Mouse (Mus musculus) kidney, embryonic 14.5 days (tissue): Measurements from ENCODE around the gene Mthfd1l. TPM values are rescaled to one million over a fixed set of nuclear protein-coding genes. Genes with fewer than 3 reads are reported as not detected.

ENCODE experiments used
- ATAC-seq: fragments of 200-750 bp; cut with Nextera tagmentation; 2 replicates; pipeline ENCODE4 v1.8.0; 2017; ENCODE audit warnings: moderate number of reproducible peaks, mild to moderate bottlenecking, moderate TSS enrichment, moderate library complexity; ENCODE audit not compliant: low FRiP score, low TSS enrichment
- H3K27ac ChIP-seq: fragments of 300-500 bp; sonication (generic); 2 replicates; pipeline ENCODE4 v1.5.1; 2014; ENCODE audit warnings: low read depth, mild to moderate bottlenecking, low read length, moderate library complexity, mixed read lengths
- H3K27me3 ChIP-seq: fragments of 300-500 bp; sonication (generic); 2 replicates; pipeline ENCODE4 v1.6.1; 2014; ENCODE audit warnings: mild to moderate bottlenecking, low read length; ENCODE audit not compliant: control insufficient read depth, insufficient read depth
- H3K36me3 ChIP-seq: fragments of 300-500 bp; sonication (generic); 2 replicates; pipeline ENCODE4 v1.6.1; 2014; ENCODE audit warnings: low read length, mixed read lengths; ENCODE audit not compliant: control insufficient read depth, insufficient read depth
- H3K4me1 ChIP-seq: fragments of 300-500 bp; sonication (generic); 2 replicates; pipeline ENCODE4 v1.6.1; 2014; ENCODE audit warnings: low read length, mixed read lengths; ENCODE audit not compliant: control insufficient read depth, insufficient read depth
- H3K4me2 ChIP-seq: fragments of 300-500 bp; sonication (generic); replicated peaks from 2 replicates; pipeline ENCODE4 v1.6.1; 2014; ENCODE audit warnings: low read depth, mild to moderate bottlenecking, low read length
- H3K4me3 ChIP-seq: fragments of 300-500 bp; sonication (generic); 2 replicates; pipeline ENCODE4 v1.5.1; 2014; ENCODE audit warnings: mild to moderate bottlenecking, low read length
- H3K9ac ChIP-seq: fragments of 300-500 bp; sonication (generic); 2 replicates; pipeline ENCODE4 v1.6.1; 2014; ENCODE audit warnings: low read depth, mild to moderate bottlenecking, low read length, moderate library complexity
- H3K9me3 ChIP-seq: fragments of 300-500 bp; sonication (generic); 2 replicates; pipeline ENCODE4 v1.6.1; 2016; ENCODE audit warnings: low read length; ENCODE audit not compliant: control insufficient read depth
- WGBS: fragments of 180-500 bp; shearing (Covaris S2); extraction: QIAGEN DNeasy Blood & Tissue Kit; methylation state at CpG from one replicate; pipeline ENCODE4 v1.1.7; 2014; 5-methylcytosine and 5-hydroxymethylcytosine counted together
- polyA plus RNA-seq: library from polyadenylated mRNA; unstranded; fragments of >200 nt; fragmentation: Nextera tagmentation; extraction: Ambion mirVana; gene quantifications from 2 replicates; pipeline ENCODE4 v1.2.1, GENCODE M21; 2014

The Mthfd1l gene
- polyA plus RNA-seq, 1 experiment from 2014 or later: 20.2 TPM

DNA sequence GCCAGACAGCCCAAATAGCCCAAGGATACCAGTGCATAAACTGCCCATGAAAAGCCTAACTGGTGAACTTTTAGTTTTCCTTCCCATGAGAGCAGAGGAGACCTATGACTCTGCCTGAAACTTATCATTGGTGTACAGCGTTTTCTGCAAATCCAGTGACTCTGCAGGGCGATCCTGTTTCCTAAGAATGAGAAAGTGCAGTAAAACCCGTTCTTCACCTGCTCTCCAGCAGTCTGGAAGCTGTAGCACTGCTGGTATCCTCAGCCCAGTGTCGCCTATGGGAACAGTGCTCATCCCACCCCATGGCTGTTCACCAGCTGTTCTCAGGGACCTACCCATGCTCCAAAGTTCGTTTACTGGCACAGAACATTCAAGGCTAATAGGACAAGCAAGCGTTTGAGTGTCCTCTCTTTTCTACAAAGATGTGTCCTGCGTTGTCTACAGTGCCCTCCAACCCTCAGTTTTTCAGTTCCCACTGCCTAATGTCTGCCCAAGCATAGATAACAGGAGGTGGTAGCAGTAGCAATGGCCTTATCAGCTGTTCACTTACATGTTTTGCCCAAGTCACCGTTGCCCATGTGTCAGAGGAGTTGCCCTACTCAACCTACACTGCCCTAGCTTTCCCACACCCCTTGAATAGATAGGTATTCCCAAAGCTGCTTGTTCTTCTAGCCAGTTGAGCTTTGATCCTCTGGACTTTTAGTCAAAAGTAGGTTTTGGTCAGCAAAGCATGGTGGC, 20.6 kb downstream of the Mthfd1l start:
- WGBS: 91% methylated on average over 8 of the region's 8 CpGs
- H3K9me3 ChIP-seq: no peaks in the 10 kb centered on the region
- no peak for ATAC-seq
- no peak overlapping the region for H3K4me2 ChIP-seq
- no peaks in the 10 kb centered on the region for H3K27me3 ChIP-seq
- H3K4me3 ChIP-seq: no peak overlapping the region
- H3K9ac ChIP-seq: no peak overlapping the region
- peaks cover 32% of the 10 kb centered on the region for H3K36me3 ChIP-seq
- no peak overlapping the region for H3K27ac ChIP-seq
- no peaks in the 10 kb centered on the region for H3K4me1 ChIP-seq

DNA sequence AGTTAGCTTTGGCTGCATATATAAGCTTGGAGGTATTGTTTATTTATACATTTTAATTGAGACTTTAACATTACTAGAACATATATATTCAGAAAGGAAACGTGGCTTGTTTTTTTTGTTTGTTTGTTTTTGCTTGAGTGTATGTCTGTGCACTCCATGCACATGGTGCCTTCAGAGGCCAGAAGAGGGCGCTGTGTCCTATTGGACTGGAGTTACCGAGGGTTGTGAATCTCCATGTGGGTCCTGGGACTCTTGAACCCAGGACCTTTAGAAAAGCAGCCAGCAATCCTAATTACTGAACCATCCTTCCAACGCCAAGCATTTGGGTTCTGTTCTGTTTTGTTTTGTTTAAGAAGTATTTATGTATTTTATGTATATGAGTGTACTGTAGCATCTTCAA, 22.4 kb downstream of the Mthfd1l start:
- ATAC-seq: no peak
- WGBS: 86% methylated on average over 4 of the region's 4 CpGs
- H3K9ac ChIP-seq: no peak overlapping the region
- H3K4me3 ChIP-seq: no peak overlapping the region
- H3K9me3 ChIP-seq: no peaks in the 10 kb centered on the region
- peaks cover 22% of the 10 kb centered on the region; the same call in 1 of the 2 replicates for H3K36me3 ChIP-seq
- H3K27ac ChIP-seq: no peak overlapping the region
- no peaks in the 10 kb centered on the region for H3K4me1 ChIP-seq
- no peaks in the 10 kb centered on the region for H3K27me3 ChIP-seq
- no peak overlapping the region for H3K4me2 ChIP-seq

DNA sequence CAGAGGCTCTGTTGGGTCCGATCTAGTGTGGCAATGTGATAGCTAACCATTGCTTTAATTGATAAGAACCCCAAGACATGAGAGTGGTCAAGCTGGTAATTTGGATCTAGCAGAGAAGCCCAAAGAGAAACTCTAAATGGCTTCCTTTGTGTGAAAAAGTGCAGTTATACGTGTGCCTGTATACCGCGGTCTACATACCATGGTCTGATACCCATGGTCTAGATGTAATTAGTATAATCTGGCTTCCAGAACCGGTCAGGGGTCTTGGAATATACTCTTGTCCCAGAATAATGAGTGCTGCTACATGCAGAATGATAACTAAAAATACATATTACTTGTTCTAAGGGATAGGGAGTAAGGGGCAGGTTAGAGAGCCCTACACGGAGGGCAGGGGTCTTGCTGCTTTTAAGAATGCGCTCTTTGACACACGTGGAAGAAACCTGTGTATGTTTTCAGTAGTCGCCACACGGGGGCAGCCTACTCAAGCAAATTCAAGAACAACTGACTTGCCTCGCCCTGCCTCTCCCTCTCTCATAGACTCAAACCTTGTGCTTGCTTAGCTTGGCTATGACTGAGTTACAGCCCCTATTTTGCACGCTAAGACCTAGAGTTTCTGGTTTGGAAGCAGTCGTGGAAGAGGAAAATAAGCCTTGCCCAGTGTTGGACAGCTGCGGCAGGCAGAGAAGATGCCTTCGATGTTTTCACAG, 23.4 kb downstream of the Mthfd1l start:
- no peak overlapping the region for H3K4me2 ChIP-seq
- peaks cover 16% of the 10 kb centered on the region; the same call in 1 of the 2 replicates for H3K36me3 ChIP-seq
- H3K27me3 ChIP-seq: no peaks in the 10 kb centered on the region
- ATAC-seq: peak; percentile 79; the same call in 1 of the 2 replicates
- 50% methylated on average over 15 of the region's 15 CpGs for WGBS
- no peaks in the 10 kb centered on the region for H3K4me1 ChIP-seq
- H3K9me3 ChIP-seq: no peaks in the 10 kb centered on the region
- H3K27ac ChIP-seq: peak overlapping the region; percentile 59; the same call in 1 of the 2 replicates
- no peak overlapping the region for H3K9ac ChIP-seq
- no peak overlapping the region for H3K4me3 ChIP-seq

DNA sequence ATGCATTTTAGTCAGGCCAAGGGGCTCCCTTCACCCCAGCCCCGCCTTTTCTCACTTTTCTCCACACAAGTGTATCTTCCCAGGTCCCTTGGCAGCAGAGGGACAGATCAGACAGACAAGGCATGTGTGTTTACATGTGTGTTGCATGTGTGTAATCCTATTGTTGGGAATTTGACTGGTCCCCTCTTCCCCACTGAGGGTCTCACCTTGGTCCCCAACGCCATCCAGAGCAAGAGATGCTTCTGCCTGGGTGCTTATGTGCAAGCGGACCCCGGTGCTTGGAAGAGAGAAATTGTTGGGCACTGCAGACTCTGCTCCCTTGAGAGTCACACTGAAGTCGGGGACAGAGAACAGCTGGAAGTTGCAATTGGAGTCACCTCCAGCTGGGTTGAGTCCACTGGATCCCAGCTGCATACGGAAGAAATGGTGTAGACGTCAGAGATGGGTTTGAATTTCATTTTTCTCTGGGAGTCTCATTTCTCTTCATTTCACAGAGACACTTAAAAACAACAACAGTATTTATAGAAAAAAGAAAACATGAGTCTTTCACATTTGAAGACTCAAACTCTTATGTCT, 25.0 kb downstream of the Mthfd1l start:
- 72% methylated on average over 7 of the region's 7 CpGs for WGBS
- H3K4me1 ChIP-seq: no peaks in the 10 kb centered on the region
- no peaks in the 10 kb centered on the region for H3K9me3 ChIP-seq
- H3K27me3 ChIP-seq: no peaks in the 10 kb centered on the region
- ATAC-seq: no peak
- no peak overlapping the region for H3K27ac ChIP-seq
- no peak overlapping the region for H3K9ac ChIP-seq
- H3K4me2 ChIP-seq: no peak overlapping the region
- 0 out of 2 replicates have a peak, but pooled peaks cover 10% of the 10 kb centered on the region for H3K36me3 ChIP-seq
- H3K4me3 ChIP-seq: no peak overlapping the region

DNA sequence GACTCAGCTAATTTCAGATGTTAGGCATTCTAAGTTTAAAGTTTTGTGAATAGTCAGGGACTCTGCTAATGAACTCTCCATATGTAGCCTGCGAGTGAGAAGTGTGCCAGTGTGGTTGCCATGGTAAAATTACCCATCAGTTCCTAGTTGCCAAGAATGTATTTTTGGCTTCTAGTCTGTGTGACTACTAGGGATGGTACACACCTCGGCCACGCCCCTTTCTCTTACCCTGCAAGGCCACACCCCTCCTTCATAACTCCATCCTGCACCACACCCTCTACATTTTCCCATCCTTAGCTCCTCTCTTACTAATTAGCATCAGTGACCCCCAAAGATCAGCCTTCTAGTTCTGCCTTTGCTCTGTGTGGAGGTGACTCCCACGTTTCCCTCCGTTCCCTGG, 29.8 kb downstream of the Mthfd1l start:
- H3K4me2 ChIP-seq: no peak overlapping the region
- H3K4me1 ChIP-seq: peaks cover 8% of the 10 kb centered on the region
- H3K36me3 ChIP-seq: peaks cover 4% of the 10 kb centered on the region; the same call in 1 of the 2 replicates
- H3K27ac ChIP-seq: no peak overlapping the region
- no peak overlapping the region for H3K9ac ChIP-seq
- no peaks in the 10 kb centered on the region for H3K9me3 ChIP-seq
- H3K27me3 ChIP-seq: no peaks in the 10 kb centered on the region
- H3K4me3 ChIP-seq: no peak overlapping the region
- 79% methylated on average over 5 of the region's 5 CpGs for WGBS
- ATAC-seq: no peak

DNA sequence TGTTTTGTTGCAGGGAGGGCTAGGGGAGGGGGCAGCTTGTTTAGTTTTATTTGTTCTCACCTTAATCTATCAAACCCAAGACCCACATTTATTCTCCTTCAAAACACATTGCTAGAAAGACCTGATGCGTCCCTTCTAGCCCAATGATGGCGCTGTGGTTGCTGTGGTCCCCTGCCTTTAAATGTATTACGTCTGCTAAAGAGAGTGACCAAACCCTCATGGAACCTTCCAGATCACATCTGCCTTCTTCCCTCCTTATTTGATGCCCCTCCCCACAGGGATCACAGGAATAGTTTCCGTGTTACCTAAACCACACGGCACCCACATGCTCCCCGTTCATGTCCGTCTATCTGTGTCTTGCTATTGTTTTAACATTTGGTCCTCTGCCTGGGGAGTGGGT, 32.3 kb downstream of the Mthfd1l start:
- no peak for ATAC-seq
- Histone ChIP-seq H3K36me3 (peaks cover 3% of the 10 kb centered on the region; the same call in 1 of the 2 replicates), H3K27me3 (no peaks in the 10 kb centered on the region), H3K9me3 (no peaks in the 10 kb centered on the region), H3K4me1 (peaks cover 8% of the 10 kb centered on the region), H3K4me2 (no peak overlapping the region), H3K9ac (no peak overlapping the region), H3K27ac (peak overlapping the region; percentile 68), H3K4me3 (no peak overlapping the region)
- WGBS: 53% methylated on average over 7 of the region's 7 CpGs

DNA sequence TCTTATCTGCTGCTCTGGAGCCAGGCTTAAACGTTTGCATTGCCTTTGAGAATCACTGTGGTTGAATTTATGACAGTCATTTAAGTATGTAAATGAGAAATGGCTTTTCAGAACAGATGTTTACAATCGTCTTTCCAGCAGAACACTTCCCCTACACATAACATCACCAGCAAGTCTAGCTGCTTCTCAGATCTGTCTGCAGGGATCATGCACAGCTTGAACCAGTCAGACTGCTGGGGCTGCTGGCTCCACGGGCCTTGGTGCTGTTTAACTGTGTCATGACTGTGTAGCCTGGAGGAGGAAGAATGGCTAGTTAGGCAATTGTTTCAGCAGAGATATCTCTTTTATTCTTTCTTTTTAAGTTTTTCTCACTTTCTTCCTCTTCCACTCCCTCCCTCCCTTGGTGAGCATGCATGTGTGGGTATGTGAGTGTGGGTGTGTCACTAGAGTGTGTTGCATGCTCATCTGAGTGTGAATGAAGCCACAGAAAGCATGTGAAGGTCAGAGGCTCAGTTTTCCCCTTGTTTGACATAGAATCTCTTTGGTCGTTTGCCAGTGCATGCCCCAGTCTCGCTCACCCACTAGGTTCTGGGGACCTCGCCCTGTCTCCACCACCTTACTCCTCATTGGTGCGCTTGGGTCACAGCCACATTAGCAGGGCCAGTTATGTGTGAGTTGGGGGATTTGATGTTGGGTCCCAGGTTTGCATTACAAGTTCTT, 33.5 kb downstream of the Mthfd1l start:
- ATAC-seq: peak; percentile 93
- peaks cover 3% of the 10 kb centered on the region; the same call in 1 of the 2 replicates for H3K36me3 ChIP-seq
- H3K4me1 ChIP-seq: peaks cover 8% of the 10 kb centered on the region
- no peak overlapping the region for H3K4me2 ChIP-seq
- 34% methylated on average over 7 of the region's 7 CpGs for WGBS
- H3K9ac ChIP-seq: no peak overlapping the region; the same call in 1 of the 2 replicates
- H3K9me3 ChIP-seq: no peaks in the 10 kb centered on the region
- no peaks in the 10 kb centered on the region for H3K27me3 ChIP-seq
- no peak overlapping the region for H3K4me3 ChIP-seq
- H3K27ac ChIP-seq: peak overlapping the region; percentile 82

DNA sequence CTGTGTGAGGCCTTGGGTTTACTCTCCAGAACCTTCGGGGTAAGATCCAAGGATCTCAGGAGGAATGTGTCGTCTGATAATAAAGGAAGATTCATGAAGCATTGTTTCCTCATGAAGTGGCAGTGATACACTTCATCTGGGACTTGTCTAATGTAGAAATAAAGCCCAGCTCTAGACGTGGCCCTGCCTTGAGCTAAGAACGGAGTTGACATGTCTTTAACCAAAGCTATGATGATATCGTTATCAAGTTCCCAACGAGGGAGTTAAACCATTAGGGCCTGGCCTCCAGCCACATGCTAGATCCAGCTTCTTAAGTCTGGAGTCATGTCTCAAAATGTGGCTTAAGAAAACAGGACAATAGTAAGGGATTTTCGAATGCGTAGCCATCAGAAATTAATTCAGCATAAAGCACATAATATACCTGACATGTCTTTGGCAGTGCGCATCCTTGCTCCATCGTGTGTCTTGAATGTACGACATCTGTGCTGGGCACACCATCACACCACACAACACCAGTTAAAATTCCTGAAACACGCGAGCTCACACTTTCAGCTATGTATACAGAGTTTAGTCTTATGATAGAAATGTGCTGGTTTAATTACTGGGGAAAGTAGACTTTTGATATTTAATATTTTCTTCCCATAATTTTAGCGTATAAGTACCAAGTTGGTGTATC, 49.8 kb downstream of the Mthfd1l start:
- H3K27ac ChIP-seq: no peak overlapping the region
- peaks cover 6% of the 10 kb centered on the region; the same call in 1 of the 2 replicates for H3K36me3 ChIP-seq
- no peaks in the 10 kb centered on the region for H3K27me3 ChIP-seq
- 79% methylated on average over 14 of the region's 14 CpGs for WGBS
- no peak overlapping the region for H3K4me2 ChIP-seq
- ATAC-seq: no peak
- H3K4me1 ChIP-seq: no peaks in the 10 kb centered on the region
- H3K9me3 ChIP-seq: no peaks in the 10 kb centered on the region
- no peak overlapping the region for H3K9ac ChIP-seq
- H3K4me3 ChIP-seq: no peak overlapping the region
